Mouse (Mus musculus) forebrain, embryonic 10.5 days (tissue): ENCODE results near the gene Prrg4. TPM values are rescaled to one million over a fixed set of nuclear protein-coding genes. Genes with fewer than 3 reads are reported as not detected.
A peak's percentile ranks its signal among the peaks of the same experiment; 100 is the strongest.

ENCODE experiments used
- DNase-seq: peaks from one replicate; pipeline ENCODE4 v3.0.0-alpha.2; 2017; ENCODE audit warnings: low spot score; ENCODE audit errors: extremely low spot score
- H3K27ac ChIP-seq: fragments of 300-500 bp; sonication (generic); 2 replicates; pipeline ENCODE4 v1.5.1; 2016; ENCODE audit warnings: mild to moderate bottlenecking
- H3K27me3 ChIP-seq: fragments of 300-500 bp; sonication (generic); 2 replicates; pipeline ENCODE4 v1.6.1; 2016; ENCODE audit warnings: mild to moderate bottlenecking; ENCODE audit not compliant: poor library complexity, severe bottlenecking
- H3K36me3 ChIP-seq: fragments of 300-500 bp; sonication (generic); replicated peaks from 2 replicates; pipeline ENCODE4 v1.6.1; 2016; ENCODE audit warnings: mild to moderate bottlenecking, moderate library complexity
- H3K4me1 ChIP-seq: fragments of 300-500 bp; sonication (generic); 2 replicates; pipeline ENCODE4 v1.6.1; 2016
- H3K4me3 ChIP-seq: fragments of 300-500 bp; sonication (generic); 2 replicates; pipeline ENCODE4 v1.5.1; 2016; ENCODE audit warnings: mild to moderate bottlenecking, moderate library complexity
- H3K9me3 ChIP-seq: fragments of 300-500 bp; sonication (generic); 2 replicates; pipeline ENCODE4 v1.6.1; 2016; ENCODE audit warnings: mild to moderate bottlenecking, moderate library complexity
- WGBS: fragments of 180-500 bp; shearing (Covaris S2); methylation state at CpG from one replicate; pipeline ENCODE4 v1.1.7; 2016; 5-methylcytosine and 5-hydroxymethylcytosine counted together
- polyA plus RNA-seq: library from polyadenylated mRNA; unstranded; fragments of >200 nt; fragmentation: Nextera tagmentation; extraction: Ambion mirVana; gene quantifications from 2 replicates; pipeline ENCODE4 v1.2.1, GENCODE M21; 2016

Gene Prrg4
- polyA plus RNA-seq, 1 experiment from 2014 or later = 0.77 TPM

DNA sequence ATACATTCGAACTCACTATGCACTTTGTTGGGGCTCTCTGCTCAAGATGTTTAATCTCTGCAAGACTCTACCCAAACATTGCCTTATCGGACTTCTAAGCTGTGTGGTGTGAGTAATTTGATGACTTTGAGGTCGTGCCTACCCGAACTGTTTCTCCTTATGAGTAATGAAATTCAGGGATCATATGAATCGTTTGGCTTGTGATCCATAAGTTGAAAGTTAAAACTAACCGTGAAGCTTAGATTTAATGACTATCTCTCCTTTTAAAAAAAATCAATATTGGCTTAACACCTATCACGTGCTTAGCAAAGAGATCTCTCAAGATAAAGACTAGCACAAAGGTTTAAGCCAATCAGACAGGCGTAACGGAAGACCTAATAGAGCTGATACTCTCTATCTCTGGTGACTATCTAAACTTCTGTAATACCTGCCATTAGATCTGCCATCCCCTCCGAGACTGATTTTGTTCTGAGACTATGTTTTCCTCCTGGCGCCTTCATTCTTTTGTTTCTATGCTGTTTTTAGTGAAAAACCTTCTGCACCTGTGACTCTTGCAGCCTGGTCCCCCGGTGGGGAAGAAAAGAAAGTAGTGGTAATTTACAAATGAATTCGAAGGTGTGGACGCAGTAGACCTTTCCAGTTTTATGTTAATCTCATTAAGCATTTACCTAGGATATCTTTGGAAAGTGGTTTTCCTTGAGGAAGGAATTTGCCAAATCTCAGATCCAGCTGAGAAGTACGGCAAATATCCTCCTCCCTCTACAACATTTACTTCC lies 31.9 kb downstream of the Prrg4 start:
- Histone ChIP-seq H3K4me3 (peak overlapping the region; percentile 94), H3K27ac (peak overlapping the region; percentile 100), H3K27me3 (no peaks in the 10 kb centered on the region), H3K36me3 (no peaks in the 10 kb centered on the region), H3K4me1 (peaks cover 39% of the 10 kb centered on the region), H3K9me3 (no peaks in the 10 kb centered on the region)
- 2% methylated on average over 15 of the region's 15 CpGs for WGBS
- no peak for DNase-seq

GRCm38 (mm10) chr2:104816866-104817439 lies 32.7 kb downstream of the Prrg4 start:
- no peaks in the 10 kb centered on the region for H3K36me3 ChIP-seq
- no peaks in the 10 kb centered on the region for H3K9me3 ChIP-seq
- WGBS = under 1% methylated on average over 49 of the region's 51 CpGs
- H3K27me3 ChIP-seq = no peaks in the 10 kb centered on the region
- H3K27ac ChIP-seq = peak overlapping the region; percentile 100
- DNase-seq = peak; percentile 92
- H3K4me3 ChIP-seq = peak overlapping the region; percentile 94
- H3K4me1 ChIP-seq = peaks cover 39% of the 10 kb centered on the region

- no peaks in the 10 kb centered on the region for H3K27me3 ChIP-seq
- peak within 1 kb of the TSS; percentile 94 for H3K4me3 ChIP-seq
- peaks cover 39% of the 10 kb centered on the region for H3K4me1 ChIP-seq
- peak within 1 kb of the TSS; percentile 100 for H3K27ac ChIP-seq
- H3K9me3 ChIP-seq = no peaks in the 10 kb centered on the region
- WGBS = under 1% methylated on average over 46 of the region's 50 CpGs
- DNase-seq = peak; percentile 63
- H3K36me3 ChIP-seq = no peaks in the 10 kb centered on the region
These were observed 33.3 kb downstream of the Prrg4 start, which contains the start of gene Qser1 for GRCm38 (mm10) chr2:104816371-104816827. Gene Qser1 (minus strand): TSS chr2:104816760.

- WGBS = under 1% methylated on average over 33 of the region's 33 CpGs
- peak overlapping the region; percentile 94 for H3K4me3 ChIP-seq
- no peaks in the 10 kb centered on the region for H3K27me3 ChIP-seq
- H3K4me1 ChIP-seq = peaks cover 39% of the 10 kb centered on the region
- H3K9me3 ChIP-seq = no peaks in the 10 kb centered on the region
- peak; percentile 59 for DNase-seq
- H3K36me3 ChIP-seq = peaks cover under 1% of the 10 kb centered on the region; the same call in 1 of the 2 replicates
- H3K27ac ChIP-seq = peak overlapping the region; percentile 100
These were observed 33.9 kb downstream of the Prrg4 start for GRCm38 (mm10) chr2:104815561-104816370.

DNA sequence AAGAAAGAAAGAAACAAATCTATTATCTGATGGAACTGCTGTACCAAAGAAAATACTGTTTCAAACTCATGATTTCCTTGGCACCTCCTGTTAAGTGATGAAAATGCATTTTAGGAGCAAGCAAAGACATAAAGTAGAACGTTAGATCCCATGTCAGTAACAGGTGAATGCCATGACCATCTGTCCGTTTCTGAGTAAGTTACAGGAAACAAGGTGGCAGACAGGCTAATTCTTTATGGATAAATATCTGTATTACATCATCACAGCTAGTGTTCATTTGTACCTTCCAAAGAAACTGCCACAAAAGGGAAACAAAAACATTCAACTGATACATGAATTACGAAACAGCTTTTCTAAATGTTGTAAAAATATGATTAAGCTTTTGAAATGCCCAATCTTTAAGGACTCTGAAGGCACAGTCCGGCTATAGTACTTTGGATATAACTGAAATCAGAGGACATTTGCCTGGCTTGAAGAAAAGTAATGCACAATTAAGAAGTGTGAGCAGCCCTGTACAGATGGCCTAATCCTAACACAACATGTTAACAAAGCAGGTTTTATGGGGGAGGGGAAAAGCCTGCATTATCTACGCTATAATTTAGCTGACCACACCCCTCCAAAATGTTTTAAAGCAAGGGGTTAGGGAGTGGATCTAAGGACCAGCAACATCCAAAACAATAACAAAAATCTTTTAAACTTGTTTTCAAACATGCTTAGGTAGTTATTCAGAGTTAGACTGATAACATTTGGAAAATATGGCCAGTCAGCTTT lies 35.3 kb downstream of the Prrg4 start:
- H3K27me3 ChIP-seq = no peaks in the 10 kb centered on the region
- peaks cover 15% of the 10 kb centered on the region for H3K36me3 ChIP-seq
- H3K27ac ChIP-seq = peak overlapping the region; percentile 100
- H3K4me3 ChIP-seq = peak overlapping the region; percentile 94
- DNase-seq = no peak
- WGBS = 67% methylated on average over 5 of the region's 5 CpGs
- no peaks in the 10 kb centered on the region for H3K9me3 ChIP-seq
- peaks cover 39% of the 10 kb centered on the region for H3K4me1 ChIP-seq

DNA sequence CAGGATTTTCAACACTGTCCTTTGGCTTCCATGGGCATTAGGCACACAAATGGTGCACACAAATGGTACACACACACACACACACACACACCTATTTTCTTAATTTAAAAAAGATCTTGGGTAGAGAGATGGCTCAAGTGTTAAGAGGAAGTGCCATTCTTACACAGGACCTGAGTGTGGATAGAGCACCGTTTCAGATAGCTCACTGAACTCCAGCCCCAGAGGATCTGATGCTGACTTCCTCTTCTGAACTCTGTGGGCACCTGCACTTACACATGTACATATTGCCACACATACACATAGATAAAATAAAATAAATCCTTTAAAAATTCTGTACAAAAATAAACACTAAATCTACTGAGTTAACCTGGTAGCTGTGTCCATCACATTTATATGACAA lies 44.2 kb downstream of the Prrg4 start:
- H3K36me3 ChIP-seq = peaks cover 55% of the 10 kb centered on the region
- 88% methylated on average over 1 of the region's 1 CpGs for WGBS

More for the DNA sequence above, 44.2 kb downstream of the Prrg4 start:
- H3K9me3 ChIP-seq = peaks cover 4% of the 10 kb centered on the region; the same call in 1 of the 2 replicates
- H3K27me3 ChIP-seq = no peaks in the 10 kb centered on the region
- H3K4me1 ChIP-seq = no peaks in the 10 kb centered on the region
- H3K27ac ChIP-seq = no peak overlapping the region
- H3K4me3 ChIP-seq = no peak overlapping the region
- no peak for DNase-seq

Other genes starting within 250 kb of the Prrg4 start
- gene Tcp11l1, start 137.7 kb downstream of the Prrg4 start, polyA plus RNA-seq = 54.2 and 54.7 TPM in 2 replicates
- gene Pin1rt1, start 133.5 kb downstream of the Prrg4 start, polyA plus RNA-seq = 0.12 and 0.14 TPM in 2 replicates
- 3.2 and 3.7 TPM in 2 replicates for gene Depdc7, start 107.0 kb downstream of the Prrg4 start, polyA plus RNA-seq
- 11.5 and 11.8 TPM in 2 replicates for gene Qser1, start 33.1 kb downstream of the Prrg4 start, polyA plus RNA-seq
- 2.9 and 4.5 TPM in 2 replicates for gene Ccdc73, start 17.9 kb upstream of the Prrg4 start, polyA plus RNA-seq
- gene Eif3m, start 167.2 kb upstream of the Prrg4 start, polyA plus RNA-seq = 313 and 318 TPM in 2 replicates
- gene Gm11060, start 242.1 kb upstream of the Prrg4 start, polyA plus RNA-seq = not detected in 2 replicates